Mouse (Mus musculus): Measurements from ENCODE around the gene Ick.

- TF ChIP-seq CTCF (IDR thresholded peaks at IDR 0.05; ENCODE audit: insufficient read depth, low read depth, low read length) (no peak), POLR2A (IDR thresholded peaks at IDR 0.05; ENCODE audit: insufficient read depth, low read depth, low read length) (no peak)
These were observed 54.3 kb downstream of the Ick start for GRCm38 (mm10) chr9:78163291-78163690.
